Mouse (Mus musculus) MN1 (cell line): ENCODE measurements around the gene Hist1h2bq.

Experiments
- DNase-seq: peaks from one replicate; pipeline ENCODE4 v3.0.0-alpha.2; 2016; ENCODE audit warnings: low spot score

The Hist1h2bq gene

GRCm38 (mm10) chr13:21789925-21790324 lies 20.1 kb downstream of the Hist1h2bq start:
- DNase-seq = no peak

GRCm38 (mm10) chr13:21787760-21788593 lies 22.0 kb downstream of the Hist1h2bq start:
- DNase-seq = peak; percentile 34

GRCm38 (mm10) chr13:21786899-21787629 lies 22.9 kb downstream of the Hist1h2bq start, which contains the start of the genes Hist1h2an and Hist1h2bp:
Gene Hist1h2an (minus strand): TSS chr13:21787218.
Gene Hist1h2bp (plus strand): TSS chr13:21787461.
- peak; percentile 98 for DNase-seq

- peak; percentile 55 for DNase-seq
Observed at GRCm38 (mm10) chr13:21786189-21786898, 23.7 kb downstream of the Hist1h2bq start.

- no peak for DNase-seq
Observed at GRCm38 (mm10) chr13:21784311-21784710, 25.7 kb downstream of the Hist1h2bq start.

- DNase-seq = no peak
Observed at GRCm38 (mm10) chr13:21783734-21784161, 26.2 kb downstream of the Hist1h2bq start.

- DNase-seq = peak; percentile 88
Observed at GRCm38 (mm10) chr13:21783255-21783617, 26.8 kb downstream of the Hist1h2bq start, which contains the start of gene Hist1h3i. Gene Hist1h3i (minus strand): TSS chr13:21783370.

- DNase-seq = peak; percentile 60
Observed at GRCm38 (mm10) chr13:21782361-21783254, 27.4 kb downstream of the Hist1h2bq start.

GRCm38 (mm10) chr13:21781639-21782038 lies 28.4 kb downstream of the Hist1h2bq start:
- DNase-seq = no peak

GRCm38 (mm10) chr13:21781021-21781555 lies 28.9 kb downstream of the Hist1h2bq start:
- no peak for DNase-seq

GRCm38 (mm10) chr13:21779767-21780731 lies 29.9 kb downstream of the Hist1h2bq start, which contains the start of gene Hist1h1b:
Gene Hist1h1b (minus strand): TSS chr13:21780625.
- peak; percentile 73 for DNase-seq

GRCm38 (mm10) chr13:21778814-21779766 lies 30.9 kb downstream of the Hist1h2bq start:
- DNase-seq = peak; percentile 92
